Mouse (Mus musculus): ENCODE data around the gene Cd40.

DNA sequence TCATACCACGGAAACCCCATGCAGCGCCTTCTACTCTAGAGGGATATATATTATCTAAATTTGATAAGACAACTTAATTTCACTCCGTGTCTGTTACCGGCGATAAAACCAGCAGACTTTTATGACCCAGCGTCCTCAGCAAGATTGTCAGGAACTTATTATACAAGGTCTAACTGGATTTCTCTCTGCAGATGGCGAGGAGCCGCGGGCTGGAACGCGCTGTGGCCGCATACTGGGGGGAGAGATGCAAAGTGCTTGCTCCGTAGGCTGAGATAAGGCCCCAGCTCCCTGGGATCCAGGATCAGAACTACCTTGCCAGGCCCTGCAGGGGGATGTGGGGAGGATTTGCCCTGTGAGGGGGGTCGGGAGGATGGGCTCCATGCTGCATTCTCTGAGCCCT lies 34.0 kb downstream of the Cd40 start:
- TF ChIP-seq CTCF (IDR thresholded peaks at IDR 0.05), result no peak
- TF ChIP-seq POLR2A (IDR thresholded peaks at IDR 0.05; ENCODE audit: insufficient read depth, low read depth, low read length), result no peak
- no peak for TF ChIP-seq EP300 (IDR thresholded peaks at IDR 0.05; ENCODE audit: insufficient read depth, low read depth, low read length)

All from heart, adult 2 months (tissue).